Mouse (Mus musculus): Measurements from ENCODE around the gene Phldb2.

DNA sequence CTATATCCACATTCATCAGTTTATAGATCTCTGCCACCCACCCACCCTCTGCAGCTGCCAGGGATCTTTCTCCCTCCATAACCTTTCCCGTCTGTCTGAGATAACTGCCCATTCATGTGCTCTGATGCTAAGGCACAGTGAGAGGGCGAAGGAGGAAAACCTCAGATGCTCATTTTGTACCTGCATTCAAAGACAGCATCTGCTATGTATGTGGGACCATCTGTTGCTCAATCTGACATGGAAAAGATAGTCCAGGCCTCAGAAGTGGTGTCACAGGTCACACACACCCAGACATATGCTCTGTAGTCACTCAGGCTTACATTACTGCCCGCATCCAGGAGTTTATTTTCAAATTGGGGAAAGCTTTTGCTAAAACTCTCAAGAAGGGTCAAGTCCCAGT, 112.4 kb downstream of the Phldb2 start:
- TF ChIP-seq CTCF (IDR thresholded peaks at IDR 0.05; ENCODE audit: borderline replicate concordance, extremely low read depth, insufficient read depth, insufficient read length) (no peak), POLR2A (IDR thresholded peaks at IDR 0.05; ENCODE audit: borderline replicate concordance, extremely low read depth, insufficient read depth, insufficient read length, poor library complexity, severe bottlenecking) (no peak)
